Mouse (Mus musculus) MEL (cell line): ENCODE results near the gene Col19a1.
A peak's percentile ranks its signal among the peaks of the same experiment; 100 is the strongest.

Experiments
- CTCF ChIP-seq, 3 experiments: IDR thresholded peaks in 2 of 3; conservative IDR thresholded peaks in 1 of 3; 2 replicates each; pipeline ENCODE4 v1.5.1; 2011 to 2012; ENCODE audit warnings: low read length in 3 of 3, low read depth in 2 of 3, mild to moderate bottlenecking in 2 of 3, improper control_type of control experiment in 1 of 3, inconsistent platforms in 1 of 3, mixed read lengths in 1 of 3, moderate library complexity in 1 of 3; ENCODE audit not compliant: control insufficient read depth in 1 of 3, insufficient read depth in 1 of 3, poor library complexity in 1 of 3, severe bottlenecking in 1 of 3
- E2F4 ChIP-seq: IDR thresholded peaks from 2 replicates; pipeline ENCODE4 v1.6.1; 2011; ENCODE audit warnings: low read depth, low read length, improper control_type of control experiment, borderline replicate concordance
- ELF1 ChIP-seq: IDR thresholded peaks from 2 replicates; pipeline ENCODE4 v1.6.1; 2014; ENCODE audit warnings: low read depth, mild to moderate bottlenecking, inconsistent platforms, low read length, improper control_type of control experiment, moderate library complexity
- EP300 ChIP-seq, 2 experiments: IDR thresholded peaks; 2 replicates each; pipeline ENCODE4 v1.6.1; 2011; ENCODE audit warnings: improper control_type of control experiment in 2 of 2, low read length in 2 of 2, low read depth in 1 of 2, mild to moderate bottlenecking in 1 of 2
- JUND ChIP-seq: IDR thresholded peaks from 2 replicates; pipeline ENCODE4 v1.6.1; 2011; ENCODE audit warnings: low read depth, mild to moderate bottlenecking, improper control_type of control experiment, low read length
- NELFE ChIP-seq: IDR thresholded peaks from 2 replicates; pipeline ENCODE4 v1.6.1; 2011; ENCODE audit warnings: low read depth, low read length, improper control_type of control experiment
- POLR2A ChIP-seq, 2 experiments: IDR thresholded peaks; 2 replicates each; pipeline ENCODE4 v1.6.1; 2011 to 2012; ENCODE audit warnings: low read length in 2 of 2, mild to moderate bottlenecking in 2 of 2, control low read depth in 1 of 2, improper control_type of control experiment in 1 of 2, low read depth in 1 of 2, moderate library complexity in 1 of 2; ENCODE audit not compliant: control insufficient read depth in 1 of 2, insufficient read depth in 1 of 2, poor library complexity in 1 of 2
- POLR2AphosphoS2 ChIP-seq: IDR thresholded peaks from 2 replicates; pipeline ENCODE4 v1.6.1; 2011; ENCODE audit warnings: low read length, improper control_type of control experiment
- USF1 ChIP-seq: IDR thresholded peaks from 2 replicates; pipeline ENCODE4 v1.6.1; 2014; ENCODE audit warnings: low read depth, mild to moderate bottlenecking, inconsistent platforms, low read length, improper control_type of control experiment, moderate library complexity

GRCm38 (mm10) chr1:24367570-24368517, 219.4 kb downstream of the Col19a1 start:
- TF ChIP-seq JUND (no peak), EP300 (IDR thresholded peaks at IDR 0.05; ENCODE audit: low read depth in 1 of 2, low read length in 2 of 2) (no peak), CTCF (IDR thresholded peaks at IDR 0.05 in 2 of 3, conservative IDR thresholded peaks at IDR 0.05 in 1 of 3; ENCODE audit: control insufficient read depth in 1 of 3, insufficient read depth in 1 of 3, low read depth in 2 of 3, low read length in 3 of 3, poor library complexity in 1 of 3, severe bottlenecking in 1 of 3) (peak in 2 of 3 experiments; percentile 40 to 53; a peak in 4 of 6 replicates), POLR2A (IDR thresholded peaks at IDR 0.05; ENCODE audit: control insufficient read depth in 1 of 2, insufficient read depth in 1 of 2, low read depth in 1 of 2, low read length in 2 of 2, poor library complexity in 1 of 2) (no peak), USF1 (no peak), POLR2AphosphoS2 (no peak), E2F4 (no peak), ELF1 (no peak), NELFE (no peak)
